10 mouse cellular contexts compared by ENCODE assay signal in genomic region chr10:117040355-117040754, GRCm38 (mm10). TPM values are rescaled to one million over a fixed set of nuclear protein-coding genes. Genes with fewer than 3 reads are reported as not detected.
A peak's percentile ranks its signal among the peaks of the same experiment; 100 is the strongest.
DNase-seq lines count a peak whose midpoint lies in the region; TF ChIP-seq lines count a peak whose summit lies in the region.
"Had no signal": no experiment of that assay in that cellular context is flagged by ENCODE, and none has a peak within 500 bp of the region (broad histone marks: within the 10 kb centered on the region; RNA-seq: fewer than 3 reads in every experiment).

No protein-coding gene starts in this region.

- no peak for TF ChIP-seq POLR2A in MEL (IDR thresholded peaks at IDR 0.05; ENCODE audit: control insufficient read depth in 1 of 2, insufficient read depth in 1 of 2, low read depth in 1 of 2, low read length in 2 of 2, poor library complexity in 1 of 2)

- no peaks in the 10 kb centered on the region for H3K9me3 ChIP-seq in MEL (replicated peaks; ENCODE audit: insufficient read depth, low read length)

- no peaks in the 10 kb centered on the region; a peak in 1 of 4 replicates for H3K36me3 ChIP-seq in MEL (ENCODE audit: control insufficient read depth in 1 of 2, insufficient read depth in 2 of 2, low read length in 2 of 2)

- peaks cover 0 to 9% of the 10 kb centered on the region in 2 experiments; a peak in 2 of 4 replicates for H3K4me1 ChIP-seq in MEL (ENCODE audit: control insufficient read depth in 1 of 2, insufficient read depth in 2 of 2, low read length in 2 of 2)

- no peaks in the 10 kb centered on the region for H3K27me3 ChIP-seq in MEL (ENCODE audit: control insufficient read depth in 1 of 2, insufficient read depth in 2 of 2, low read length in 2 of 2)

- no peak overlapping the region for H3K9ac ChIP-seq in MEL (ENCODE audit: control insufficient read depth, low read depth, low read length, poor library complexity, severe bottlenecking)

- DNase-seq in heart, postnatal 4 days: peak; percentile 44
- no peak for DNase-seq in heart, postnatal 25 days (ENCODE audit: low spot score)
- peak; percentile 32 for DNase-seq in lung, postnatal 10 days
- DNase-seq in lung, postnatal 4 days: no peak
- DNase-seq in MEL (ENCODE audit: low read depth, low spot score): peak; percentile 75
- peak; percentile 61 for DNase-seq in embryo, embryonic 11 days
- DNase-seq in ovary, postnatal 10 days (ENCODE audit: low spot score): no peak
- no peak for DNase-seq in Muller cell, postnatal 12 days (ENCODE audit: inconsistent ontology term)

- TF ChIP-seq CTCF in MEL (IDR thresholded peaks at IDR 0.05 in 2 of 3, conservative IDR thresholded peaks at IDR 0.05 in 1 of 3; ENCODE audit: control insufficient read depth in 1 of 3, insufficient read depth in 1 of 3, low read depth in 2 of 3, low read length in 3 of 3, poor library complexity in 1 of 3, severe bottlenecking in 1 of 3): peak in 2 of 3 experiments; percentile 26 to 68; a peak in 3 of 6 replicates

- H3K4me3 ChIP-seq in MEL (ENCODE audit: control insufficient read depth in 1 of 2, insufficient read depth in 1 of 2, low read depth in 2 of 2, low read length in 2 of 2): peak overlapping the region in 1 of 2 experiments; percentile 21; a peak in 1 of 4 replicates

- TF ChIP-seq RAD21 in MEL (IDR thresholded peaks at IDR 0.05; ENCODE audit: low read depth, low read length): peak; percentile 58

- no peak for TF ChIP-seq EP300 in MEL (IDR thresholded peaks at IDR 0.05; ENCODE audit: low read depth in 1 of 2, low read length in 2 of 2)

- intact Hi-C loops in heart, postnatal 25 days (cut with DNase I): no loop called here

- peak overlapping the region; percentile 14; the same call in 1 of the 2 replicates for H3K27ac ChIP-seq in MEL (ENCODE audit: control insufficient read depth, low read depth, low read length)

- no peaks in the 10 kb centered on the region for H3K79me2 ChIP-seq in MEL (ENCODE audit: control insufficient read depth, insufficient read depth, low read length, poor library complexity)

TF ChIP-seq in MEL, 35 proteins besides CTCF, POLR2A, EP300 and RAD21:
- peak; percentile 55 for TF ChIP-seq SMC3 (IDR thresholded peaks at IDR 0.05; ENCODE audit: low read depth, low read length)
- no peak for TF ChIP-seq MAZ (IDR thresholded peaks at IDR 0.05; ENCODE audit: low read depth, low read length)
- TF ChIP-seq KAT2A (conservative IDR thresholded peaks at IDR 0.05; ENCODE audit: low read depth, low read length): no peak
- no peak for TF ChIP-seq POLR2AphosphoS5 (IDR thresholded peaks at IDR 0.05; ENCODE audit: borderline replicate concordance, low read depth, low read length)
- TF ChIP-seq GABPA (IDR thresholded peaks at IDR 0.05; ENCODE audit: low read depth, low read length): no peak
- TF ChIP-seq UBTF (IDR thresholded peaks at IDR 0.05; ENCODE audit: borderline replicate concordance, insufficient read depth, low read depth, low read length): no peak
- no peak for TF ChIP-seq NRF1 (IDR thresholded peaks at IDR 0.05; ENCODE audit: insufficient read depth, low read depth, low read length, poor library complexity, severe bottlenecking)
- TF ChIP-seq HCFC1 (IDR thresholded peaks at IDR 0.05; ENCODE audit: low read depth, low read length): peak; percentile 43; the same call in 1 of the 2 replicates
- no peak for TF ChIP-seq MAX (IDR thresholded peaks at IDR 0.05; ENCODE audit: low read length)
- no peak for TF ChIP-seq MEF2A (IDR thresholded peaks at IDR 0.05; ENCODE audit: extremely low read depth, insufficient replicate concordance, low read depth, low read length, poor library complexity, severe bottlenecking)
- TF ChIP-seq TBP (IDR thresholded peaks at IDR 0.05; ENCODE audit: low read depth, low read length): no peak
- TF ChIP-seq CHD1 (IDR thresholded peaks at IDR 0.05; ENCODE audit: low read depth, low read length): no peak
- no peak for TF ChIP-seq USF2 (IDR thresholded peaks at IDR 0.05; ENCODE audit: borderline replicate concordance in 1 of 2, insufficient read depth in 1 of 2, low read depth in 1 of 2, low read length in 2 of 2)
- TF ChIP-seq GATA1 (IDR thresholded peaks at IDR 0.05; ENCODE audit: low read depth, low read length): no peak
- TF ChIP-seq JUND (IDR thresholded peaks at IDR 0.05; ENCODE audit: low read depth, low read length): no peak
- no peak for TF ChIP-seq MXI1 (IDR thresholded peaks at IDR 0.05; ENCODE audit: low read depth, low read length)
- no peak for TF ChIP-seq ZMIZ1 (IDR thresholded peaks at IDR 0.05; ENCODE audit: low read depth, low read length)
- no peak for TF ChIP-seq ZKSCAN1 (IDR thresholded peaks at IDR 0.05; ENCODE audit: low read depth, low read length)
- TF ChIP-seq TAL1 (IDR thresholded peaks at IDR 0.05; ENCODE audit: low read length): no peak
- TF ChIP-seq NELFE (IDR thresholded peaks at IDR 0.05; ENCODE audit: low read depth, low read length): no peak
- TF ChIP-seq SIN3A (IDR thresholded peaks at IDR 0.05; ENCODE audit: low read length): no peak
- no peak for TF ChIP-seq POLR2AphosphoS2 (IDR thresholded peaks at IDR 0.05; ENCODE audit: low read length)
- TF ChIP-seq MYC (IDR thresholded peaks at IDR 0.05; ENCODE audit: low read depth, low read length): no peak
- no peak for TF ChIP-seq ZNF384 (IDR thresholded peaks at IDR 0.05; ENCODE audit: low read depth, low read length)
- TF ChIP-seq ZC3H11A (IDR thresholded peaks at IDR 0.05; ENCODE audit: low read depth, low read length): peak; percentile 37; the same call in 1 of the 2 replicates

RNA-seq across cellular contexts. Expression of gene Lrrc10, which starts 4.8 kb away (rescaled TPM):
- total RNA-seq in heart, postnatal 4 days (2021): 100 to 1,000 TPM; 102 to 106 TPM
- total RNA-seq in heart, postnatal 25 days (2021): 100 to 1,000 TPM; 175 to 176 TPM
- not detected in 2 replicates for total RNA-seq in MEL (2012; rRNA removed)
- under 1 TPM in 1 of 2 experiments, not detected in 1; 0.18 TPM for polyA plus RNA-seq in MEL (2012; ENCODE audit: insufficient read depth in 1 of 2, insufficient read length in 2 of 2, low read depth in 1 of 2, low replicate concordance in 2 of 2, missing spikeins in 1 of 2)
- total RNA-seq: granulocyte monocyte progenitor cell, adult 5-6 weeks; left cerebral cortex, adult 18-20 months had no signal

RNA-seq across cellular contexts. Expression of gene Cct2, which starts 23.3 kb away (rescaled TPM):
- 100 to 1,000 TPM; 188 to 195 TPM for total RNA-seq in heart, postnatal 4 days (2021)
- 100 to 1,000 TPM; 129 to 137 TPM for total RNA-seq in heart, postnatal 25 days (2021)
- 543 and 600 TPM in 2 replicates for total RNA-seq in MEL (2012; rRNA removed)
- 100 to 1,000 TPM in 1 of 2 experiments, not detected in 1; 879 TPM for polyA plus RNA-seq in MEL (2012; ENCODE audit: insufficient read depth in 1 of 2, insufficient read length in 2 of 2, low read depth in 1 of 2, low replicate concordance in 2 of 2, missing spikeins in 1 of 2)

RNA-seq across cellular contexts. Expression of gene Best3, which starts 54.2 kb away (rescaled TPM):
- 1 to 10 TPM; 1.2 to 1.7 TPM for total RNA-seq in heart, postnatal 4 days (2021)
- total RNA-seq in heart, postnatal 25 days (2021): 1 to 10 TPM; 3.2 to 3.4 TPM
- total RNA-seq in MEL (2012; rRNA removed): not detected in 2 replicates
- polyA plus RNA-seq in MEL (2012; ENCODE audit: insufficient read depth in 1 of 2, insufficient read length in 2 of 2, low read depth in 1 of 2, low replicate concordance in 2 of 2, missing spikeins in 1 of 2): not detected
- total RNA-seq: granulocyte monocyte progenitor cell, adult 5-6 weeks had no signal

Comparison
In these comparisons a context has a peak if more than half of its experiments do, and no peak if none do; other contexts are left out.
1. DNase-seq: peak in heart, postnatal 4 days (single experiment), lung, postnatal 10 days (single experiment), MEL (single experiment) and embryo, embryonic 11 days (single experiment); none in heart, postnatal 25 days (single experiment), lung, postnatal 4 days (0 of 2), ovary, postnatal 10 days (single experiment) and Muller cell, postnatal 12 days (single experiment).
2. RNA of gene Lrrc10, which starts 4.8 kb away (total RNA-seq): 175 to 176 TPM in heart, postnatal 25 days and 102 to 106 TPM in heart, postnatal 4 days; not detected in MEL; every median in the first group is over 10 times any median in the second.